Mouse (Mus musculus) neural tube, embryonic 14.5 days (tissue): ENCODE measurements at regions not wholly inside any gene's neighbourhood (a gene's known extent, or its start where the extent isn't known, plus 50 kb on each side); places are given as distances from the start of the nearest gene placed in this dataset.

Source experiments
- ATAC-seq: fragments of 200-750 bp; cut with Nextera tagmentation; 2 replicates; pipeline ENCODE4 v1.8.0; 2017; ENCODE audit warnings: low read depth, mild to moderate bottlenecking, moderate TSS enrichment, moderate library complexity
- H3K27ac ChIP-seq: fragments of 300-500 bp; sonication (generic); 2 replicates; pipeline ENCODE4 v1.5.1; 2014; ENCODE audit warnings: low read depth, mild to moderate bottlenecking, control low read depth, low read length, moderate library complexity, mixed read lengths
- H3K27me3 ChIP-seq: fragments of 300-500 bp; sonication (generic); 2 replicates; pipeline ENCODE4 v1.6.1; 2014; ENCODE audit warnings: low read length; ENCODE audit not compliant: control insufficient read depth, insufficient read depth
- H3K36me3 ChIP-seq: fragments of 300-500 bp; sonication (generic); 2 replicates; pipeline ENCODE4 v1.6.1; 2014; ENCODE audit warnings: low read length, mixed read lengths; ENCODE audit not compliant: control insufficient read depth, insufficient read depth
- H3K4me1 ChIP-seq: fragments of 300-500 bp; sonication (generic); 2 replicates; pipeline ENCODE4 v1.6.1; 2014; ENCODE audit warnings: low read length; ENCODE audit not compliant: control insufficient read depth, insufficient read depth
- H3K4me2 ChIP-seq: fragments of 300-500 bp; sonication (generic); 2 replicates; pipeline ENCODE4 v1.6.1; 2014; ENCODE audit warnings: mild to moderate bottlenecking, low read depth, low read length, control low read depth
- H3K4me3 ChIP-seq: fragments of 300-500 bp; sonication (generic); 2 replicates; pipeline ENCODE4 v1.5.1; 2014; ENCODE audit warnings: low read depth, low read length, control low read depth, mixed read lengths
- H3K9ac ChIP-seq: fragments of 300-500 bp; sonication (generic); replicated peaks from 2 replicates; pipeline ENCODE4 v1.6.1; 2014; ENCODE audit warnings: low read depth, mild to moderate bottlenecking, control low read depth, low read length, mixed read lengths
- H3K9me3 ChIP-seq: fragments of 300-500 bp; sonication (generic); 2 replicates; pipeline ENCODE4 v1.6.1; 2016; ENCODE audit warnings: low read length; ENCODE audit not compliant: control insufficient read depth
- WGBS: fragments of 180-500 bp; shearing (Covaris S2); extraction: QIAGEN DNeasy Blood & Tissue Kit; methylation state at CpG from one replicate; pipeline ENCODE4 v1.1.7; 2014; 5-methylcytosine and 5-hydroxymethylcytosine counted together

DNA sequence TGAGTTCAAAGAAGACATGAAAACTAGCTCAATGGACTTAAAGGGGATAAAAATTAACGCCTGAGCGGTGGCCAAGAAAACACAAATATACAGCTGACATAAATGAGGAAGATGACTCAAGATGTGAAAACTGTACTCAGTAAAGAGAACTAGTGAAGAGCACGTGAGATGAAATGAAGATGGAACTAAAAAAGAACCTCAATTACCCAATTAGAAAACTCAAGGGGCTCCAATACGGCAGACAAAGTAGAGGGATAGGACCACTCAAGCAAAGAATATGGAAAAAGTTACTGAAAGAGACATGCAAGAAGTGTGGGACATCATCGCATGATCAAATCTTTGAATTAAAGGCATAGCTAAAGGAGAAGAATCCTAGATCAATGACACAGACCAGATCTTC, 256.4 kb upstream of the Zfp637 start:
- no peaks in the 10 kb centered on the region for H3K36me3 ChIP-seq
- no peak overlapping the region for H3K9ac ChIP-seq
- H3K4me1 ChIP-seq, result no peaks in the 10 kb centered on the region
- H3K27ac ChIP-seq, result no peak overlapping the region
- no peak for ATAC-seq
- WGBS, result 92% methylated on average over 5 of the region's 5 CpGs
- H3K4me2 ChIP-seq, result no peak overlapping the region
- H3K27me3 ChIP-seq, result no peaks in the 10 kb centered on the region
- H3K9me3 ChIP-seq, result no peaks in the 10 kb centered on the region
- no peak overlapping the region for H3K4me3 ChIP-seq

DNA sequence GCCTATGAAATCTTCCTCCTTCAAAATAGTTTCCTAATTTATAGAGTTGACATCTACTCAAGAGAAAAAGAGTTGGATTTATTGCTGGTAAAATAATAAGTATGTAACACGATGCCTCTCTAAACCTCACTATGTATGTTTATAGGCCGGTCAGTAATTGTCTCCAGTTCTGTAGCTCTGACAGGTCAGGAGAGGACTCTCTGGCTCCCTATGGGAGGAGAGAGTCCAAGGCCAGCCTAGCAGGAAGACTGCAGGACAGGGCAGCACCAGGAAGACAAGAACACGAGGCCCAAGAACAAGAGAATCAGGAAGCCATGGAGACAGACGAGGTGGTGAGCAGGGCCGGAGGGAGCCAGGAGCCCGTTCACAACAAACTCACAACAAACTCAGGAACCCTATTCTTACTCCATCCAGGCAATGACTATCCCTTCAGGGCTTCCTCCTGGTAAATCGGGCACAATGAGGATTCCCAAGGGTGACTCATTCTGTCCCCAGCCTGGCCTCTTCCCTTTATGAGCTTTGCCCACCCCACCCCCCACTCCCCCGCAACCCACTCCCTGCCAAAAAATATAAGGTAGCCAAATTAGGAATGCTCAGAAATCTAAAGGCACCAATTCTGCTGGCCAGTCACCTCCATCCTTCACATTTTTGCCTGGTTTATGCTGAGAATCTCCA, 244.7 kb upstream of the Zfp637 start:
- Histone ChIP-seq H3K27me3 (no peaks in the 10 kb centered on the region), H3K27ac (no peak overlapping the region), H3K4me2 (no peak overlapping the region), H3K9me3 (no peaks in the 10 kb centered on the region), H3K4me3 (no peak overlapping the region), H3K4me1 (no peaks in the 10 kb centered on the region), H3K9ac (no peak overlapping the region), H3K36me3 (no peaks in the 10 kb centered on the region)
- WGBS, result 88% methylated on average over 8 of the region's 8 CpGs
- no peak for ATAC-seq

DNA sequence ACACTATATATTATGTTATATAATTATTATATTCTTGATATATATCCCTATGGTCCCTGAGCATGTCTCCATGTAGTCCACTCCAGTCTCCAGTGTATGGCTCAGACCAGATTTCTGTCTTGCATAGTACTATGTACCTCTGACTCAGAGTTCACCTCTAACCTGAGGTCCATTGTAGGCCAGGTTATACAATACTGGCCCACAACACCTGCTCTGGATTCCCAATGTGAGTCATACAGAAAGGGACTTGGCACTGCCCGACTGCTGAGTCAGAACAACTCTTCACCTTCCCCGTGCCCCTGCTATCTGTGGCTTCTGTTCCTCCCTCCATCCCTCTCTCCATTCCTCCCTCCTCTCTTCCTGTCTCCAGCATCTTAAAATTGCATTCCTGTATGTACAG, 236.1 kb upstream of the Zfp637 start:
- 95% methylated on average over 2 of the region's 2 CpGs for WGBS
- Histone ChIP-seq H3K9ac (no peak overlapping the region), H3K36me3 (no peaks in the 10 kb centered on the region)

DNA sequence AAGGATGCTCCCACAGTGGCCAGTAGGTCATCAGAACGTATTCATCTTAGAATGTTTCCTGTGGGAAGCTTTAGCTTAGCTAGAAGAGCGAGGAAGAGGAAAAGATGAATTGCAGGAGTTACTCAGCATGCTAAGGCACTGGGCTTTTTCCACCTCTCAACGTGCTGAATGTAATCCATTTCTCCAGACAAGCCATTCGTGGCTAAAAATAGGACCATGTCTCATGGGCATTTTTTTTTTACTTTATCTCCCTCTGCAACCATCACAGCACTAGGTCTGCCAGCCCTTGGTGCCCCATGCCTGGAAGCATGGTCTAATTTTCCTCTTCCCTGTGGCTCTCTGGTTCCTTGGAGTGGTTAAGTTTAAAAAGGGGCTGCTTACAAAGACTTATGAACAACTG, 235.3 kb upstream of the Zfp637 start:
- Histone ChIP-seq H3K27ac (no peak overlapping the region), H3K4me1 (no peaks in the 10 kb centered on the region), H3K9me3 (no peaks in the 10 kb centered on the region), H3K27me3 (no peaks in the 10 kb centered on the region), H3K4me3 (no peak overlapping the region), H3K9ac (no peak overlapping the region), H3K4me2 (no peak overlapping the region), H3K36me3 (no peaks in the 10 kb centered on the region)
- no peak for ATAC-seq
- 68% methylated on average over 4 of the region's 4 CpGs for WGBS

More for the DNA sequence above, 236.1 kb upstream of the Zfp637 start:
- no peak overlapping the region for H3K27ac ChIP-seq
- H3K4me3 ChIP-seq, result no peak overlapping the region
- H3K4me1 ChIP-seq, result no peaks in the 10 kb centered on the region
- no peak for ATAC-seq
- no peak overlapping the region for H3K4me2 ChIP-seq
- no peaks in the 10 kb centered on the region for H3K27me3 ChIP-seq
- no peaks in the 10 kb centered on the region for H3K9me3 ChIP-seq

DNA sequence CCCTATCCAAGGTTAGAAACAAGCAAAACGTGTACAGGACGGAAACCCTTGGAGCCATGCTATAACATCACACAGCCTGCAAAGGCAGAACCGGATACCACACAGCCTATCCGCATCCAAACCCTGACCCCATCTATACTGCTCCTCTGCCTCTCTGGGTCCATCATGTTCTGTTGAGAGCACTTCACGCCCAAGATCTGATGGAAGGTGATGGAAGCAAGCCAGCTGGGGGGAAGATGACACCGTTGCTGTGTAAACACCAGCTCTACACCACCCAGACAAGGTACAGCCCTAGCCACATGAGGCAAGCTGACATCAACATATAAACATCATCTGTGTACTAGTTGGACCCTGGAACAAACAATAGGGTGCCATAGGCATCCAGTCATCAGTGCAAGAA, 234.8 kb upstream of the Zfp637 start:
- H3K9me3 ChIP-seq, result no peaks in the 10 kb centered on the region
- H3K9ac ChIP-seq, result no peak overlapping the region
- H3K36me3 ChIP-seq, result no peaks in the 10 kb centered on the region
- ATAC-seq, result no peak
- 90% methylated on average over 6 of the region's 6 CpGs for WGBS
- no peaks in the 10 kb centered on the region for H3K4me1 ChIP-seq
- H3K4me2 ChIP-seq, result no peak overlapping the region
- H3K4me3 ChIP-seq, result no peak overlapping the region
- H3K27ac ChIP-seq, result no peak overlapping the region
- H3K27me3 ChIP-seq, result no peaks in the 10 kb centered on the region

DNA sequence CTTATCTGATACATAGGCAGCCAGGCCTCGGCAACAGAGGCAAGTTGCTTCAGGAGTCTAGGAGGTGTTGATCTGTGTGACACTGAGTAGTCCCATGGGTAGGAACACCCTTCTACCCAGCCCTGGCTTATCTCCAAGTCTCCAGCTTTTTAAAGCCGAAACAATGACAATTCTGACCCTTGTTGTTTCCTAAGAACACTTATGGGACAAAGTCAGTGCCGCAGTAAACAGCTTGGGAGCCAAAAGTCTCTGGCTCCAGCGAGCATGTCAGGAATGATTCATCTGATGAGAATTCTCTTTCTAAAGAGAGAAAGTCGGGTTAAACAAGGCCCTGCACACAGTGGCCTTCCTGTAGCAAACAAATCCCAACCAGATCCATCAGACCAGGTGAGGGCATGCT, 234.0 kb upstream of the Zfp637 start:
- no peaks in the 10 kb centered on the region for H3K4me1 ChIP-seq
- no peak overlapping the region for H3K9ac ChIP-seq
- no peak overlapping the region for H3K4me3 ChIP-seq
- ATAC-seq, result no peak
- H3K27me3 ChIP-seq, result no peaks in the 10 kb centered on the region
- H3K27ac ChIP-seq, result no peak overlapping the region
- no peaks in the 10 kb centered on the region for H3K9me3 ChIP-seq
- no peaks in the 10 kb centered on the region for H3K36me3 ChIP-seq
- 77% methylated on average over 5 of the region's 5 CpGs for WGBS
- no peak overlapping the region for H3K4me2 ChIP-seq

DNA sequence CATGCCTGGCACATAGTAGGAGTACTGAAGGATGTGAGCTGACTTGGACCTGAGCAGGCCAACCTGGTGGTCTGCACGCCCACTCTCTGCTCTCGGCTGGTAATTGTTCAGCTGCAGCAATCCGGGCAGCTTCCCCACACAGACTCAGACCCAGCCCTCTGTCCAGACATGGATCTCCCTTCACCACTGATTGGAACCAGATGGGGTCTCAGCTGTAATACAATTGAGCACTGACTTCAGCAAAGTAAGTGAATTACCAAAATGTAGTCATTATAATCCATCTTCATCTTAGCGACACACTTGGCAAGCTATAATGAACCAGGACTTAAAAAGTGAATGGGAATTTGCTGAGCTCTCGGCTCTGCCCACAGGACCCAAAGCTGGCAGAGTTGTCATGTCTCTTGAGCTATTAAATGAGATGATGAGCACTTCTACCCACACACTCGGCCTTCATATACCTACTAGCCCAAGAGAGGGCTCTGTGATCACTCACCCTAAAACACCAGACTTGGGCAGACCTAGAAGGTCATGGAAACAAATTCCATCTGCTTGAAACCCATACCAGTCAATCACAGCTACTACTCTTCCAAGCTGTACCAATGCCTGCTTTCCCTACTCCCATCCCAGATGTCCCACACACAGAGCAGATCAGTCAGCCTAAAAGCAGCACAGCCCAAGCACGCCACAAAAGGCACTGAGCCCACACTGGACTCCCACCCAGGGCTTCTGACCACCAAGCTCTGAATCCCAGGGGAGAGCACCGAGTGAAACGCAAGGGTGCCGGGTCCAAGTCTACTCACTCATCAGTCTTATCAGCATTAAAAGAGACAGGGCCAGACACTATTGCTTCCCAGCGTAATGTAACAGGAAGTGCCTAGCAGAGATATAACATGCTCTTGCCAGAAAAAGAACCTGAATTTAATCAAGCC, 231.2 kb upstream of the Zfp637 start:
- ATAC-seq, result no peak
- H3K27ac ChIP-seq, result no peak overlapping the region
- no peak overlapping the region for H3K9ac ChIP-seq
- H3K36me3 ChIP-seq, result no peaks in the 10 kb centered on the region
- no peaks in the 10 kb centered on the region for H3K9me3 ChIP-seq
- H3K4me2 ChIP-seq, result no peak overlapping the region
- no peaks in the 10 kb centered on the region for H3K4me1 ChIP-seq
- no peak overlapping the region for H3K4me3 ChIP-seq
- WGBS, result 76% methylated on average over 11 of the region's 11 CpGs
- H3K27me3 ChIP-seq, result no peaks in the 10 kb centered on the region

DNA sequence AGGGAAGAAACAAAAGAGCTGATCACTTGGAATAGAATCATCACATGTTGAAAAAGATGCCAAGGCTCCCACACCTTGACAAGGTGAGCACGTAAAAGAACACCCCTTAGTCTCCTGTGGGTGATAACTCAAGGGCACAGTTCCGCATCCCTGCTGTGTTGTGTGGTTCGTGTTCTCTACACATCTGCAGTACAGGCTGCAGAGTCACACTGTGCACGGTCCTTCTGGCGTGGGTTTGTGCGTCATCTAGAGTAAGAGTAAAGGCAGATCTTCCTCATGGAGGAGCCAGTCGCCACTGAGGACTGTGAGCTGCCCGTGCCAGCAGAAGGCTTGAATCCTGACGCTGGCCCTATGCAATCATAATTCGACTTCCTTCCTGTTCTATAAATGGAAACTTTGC, 229.7 kb upstream of the Zfp637 start:
- H3K36me3 ChIP-seq, result no peaks in the 10 kb centered on the region

DNA sequence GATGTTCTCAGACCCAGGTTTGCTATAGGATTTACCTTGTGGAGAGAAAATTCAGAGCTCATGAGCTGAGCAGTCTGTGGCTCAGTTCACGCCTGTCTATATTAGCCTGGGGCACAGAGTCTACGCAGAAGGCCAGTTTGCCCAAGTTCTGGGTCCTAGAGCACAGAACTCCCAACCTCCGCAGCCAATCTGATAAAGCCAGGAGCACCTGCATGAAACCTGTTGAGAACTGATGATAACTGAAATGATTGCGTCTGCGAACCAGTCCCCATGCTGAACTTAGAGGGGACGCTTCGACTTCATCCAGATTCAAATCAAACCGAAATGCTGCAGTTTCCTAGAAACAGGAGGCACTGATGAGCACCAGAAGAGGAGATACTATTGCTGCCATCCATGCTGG, 229.0 kb upstream of the Zfp637 start:
- no peak for ATAC-seq
- 96% methylated on average over 8 of the region's 8 CpGs for WGBS

More for the DNA sequence above, 229.7 kb upstream of the Zfp637 start:
- H3K4me3 ChIP-seq, result no peak overlapping the region
- H3K4me2 ChIP-seq, result no peak overlapping the region
- H3K9me3 ChIP-seq, result no peaks in the 10 kb centered on the region
- H3K9ac ChIP-seq, result no peak overlapping the region
- 91% methylated on average over 10 of the region's 10 CpGs for WGBS
- no peaks in the 10 kb centered on the region for H3K4me1 ChIP-seq
- ATAC-seq, result no peak
- no peaks in the 10 kb centered on the region for H3K27me3 ChIP-seq
- no peak overlapping the region for H3K27ac ChIP-seq

More for the DNA sequence above, 229.0 kb upstream of the Zfp637 start:
- H3K4me1 ChIP-seq, result no peaks in the 10 kb centered on the region
- H3K27me3 ChIP-seq, result no peaks in the 10 kb centered on the region
- no peaks in the 10 kb centered on the region for H3K36me3 ChIP-seq
- no peak overlapping the region for H3K4me2 ChIP-seq
- no peak overlapping the region for H3K9ac ChIP-seq
- no peak overlapping the region for H3K27ac ChIP-seq
- H3K4me3 ChIP-seq, result no peak overlapping the region
- no peaks in the 10 kb centered on the region for H3K9me3 ChIP-seq
